Mouse (Mus musculus): ENCODE measurements around the gene Crybg3. TPM values are rescaled to one million over a fixed set of nuclear protein-coding genes. Genes with fewer than 3 reads are reported as not detected.

Crybg3 gene
- total RNA-seq (2023) = 6.8 to 10.9 TPM (median 8.5 TPM) in 4 replicates

GRCm38 (mm10) chr16:59600311-59601251 lies at the start of gene Crybg3:
Gene Crybg3 (minus strand): TSS chr16:59600979.

GRCm38 (mm10) chr16:59639102-59639691 lies 38.4 kb upstream of the Crybg3 start, which contains the start of gene Arl6:
Gene Arl6 (minus strand): TSS chr16:59639391.

GRCm38 (mm10) chr16:59471637-59472278 lies 129.0 kb downstream of the Crybg3 start, which contains the start of gene Riox2:
Gene Riox2 (plus strand): TSS chr16:59471775.

Other genes with a start within 250 kb of the Crybg3 start
- not detected in 4 replicates for gene Olfr209, start 237.0 kb downstream of the Crybg3 start, total RNA-seq (2023)
- not detected in 4 replicates for gene Gabrr3, start 193.6 kb downstream of the Crybg3 start, total RNA-seq (2023)
- gene Riox2, start 129.2 kb downstream of the Crybg3 start, total RNA-seq (2023) = 26.6 to 32.8 TPM (median 32.6 TPM) in 4 replicates
- gene Arl6, start 38.4 kb upstream of the Crybg3 start, total RNA-seq (2023) = 1.0 to 2.0 TPM (median 1.4 TPM) in 4 replicates